Mouse (Mus musculus): ENCODE data around the gene Zfp648. TPM values are rescaled to one million over a fixed set of nuclear protein-coding genes. Genes with fewer than 3 reads are reported as not detected.
A peak's percentile ranks its signal among the peaks of the same experiment; 100 is the strongest.

The Zfp648 gene
- total and polyA plus RNA-seq, 2 experiments from 2014 or later: 0.75 TPM; not detected in 1

- WGBS: 50% methylated on average over 6 of the region's 6 CpGs
- DNase-seq (ENCODE audit: low spot score): no peak
These were observed 33.3 kb upstream of the Zfp648 start for GRCm38 (mm10) chr1:154167696-154168095.

DNA sequence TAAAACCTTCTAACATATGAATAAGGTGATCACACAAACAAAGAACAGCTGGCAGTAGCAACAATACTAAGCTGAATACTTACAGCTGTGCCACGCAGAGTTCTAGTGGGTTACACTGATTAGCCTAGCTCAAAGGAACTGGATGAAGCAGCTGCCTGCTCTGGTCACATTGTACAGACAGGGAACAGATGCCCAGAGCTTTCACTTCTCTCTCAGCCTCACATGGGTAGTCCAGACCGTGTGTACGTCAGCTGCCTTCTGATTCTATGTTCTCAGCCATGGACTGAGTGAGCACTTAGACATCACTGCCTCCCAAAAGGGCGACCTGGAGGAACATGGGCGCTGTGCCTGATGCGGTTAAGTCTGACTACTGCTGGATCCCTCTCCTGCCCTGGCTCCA, 25.7 kb upstream of the Zfp648 start:
- ATAC-seq (ENCODE audit: low FRiP score) (no peak), DNase-seq (ENCODE audit: low spot score) (no peak)
- H3K4me1 ChIP-seq (ENCODE audit: insufficient read depth, low read length): no peaks in the 10 kb centered on the region
- 78% methylated on average over 6 of the region's 6 CpGs for WGBS
- H3K27me3 ChIP-seq (ENCODE audit: insufficient read depth, low read length): no peaks in the 10 kb centered on the region
- H3K9ac ChIP-seq (replicated peaks; ENCODE audit: low read length, poor library complexity, severe bottlenecking): no peak overlapping the region
- no peak overlapping the region for H3K4me3 ChIP-seq (ENCODE audit: low read depth, low read length)
- no peak overlapping the region for H3K27ac ChIP-seq (ENCODE audit: low read depth, low read length)
- H3K9me3 ChIP-seq (ENCODE audit: low read length): no peaks in the 10 kb centered on the region
- no peak overlapping the region for H3K4me2 ChIP-seq (ENCODE audit: low read depth, low read length, poor library complexity, severe bottlenecking)
- H3K36me3 ChIP-seq (ENCODE audit: insufficient read depth, low read length): no peaks in the 10 kb centered on the region
- no peak for TF ChIP-seq CTCF (IDR thresholded peaks at IDR 0.05)

More at GRCm38 (mm10) chr1:154167696-154168095, 33.3 kb upstream of the Zfp648 start:
- Histone ChIP-seq H3K27ac (ENCODE audit: low read depth, low read length) (no peak overlapping the region), H3K9me3 (ENCODE audit: low read length) (0 out of 2 replicates have a peak, but pooled peaks cover 5% of the 10 kb centered on the region), H3K27me3 (ENCODE audit: insufficient read depth, low read length) (no peaks in the 10 kb centered on the region), H3K9ac (replicated peaks; ENCODE audit: low read length, poor library complexity, severe bottlenecking) (no peak overlapping the region), H3K36me3 (ENCODE audit: insufficient read depth, low read length) (no peaks in the 10 kb centered on the region), H3K4me2 (ENCODE audit: low read depth, low read length, poor library complexity, severe bottlenecking) (no peak overlapping the region), H3K4me3 (ENCODE audit: low read depth, low read length) (no peak overlapping the region), H3K4me1 (ENCODE audit: insufficient read depth, low read length) (no peaks in the 10 kb centered on the region)
- ATAC-seq (ENCODE audit: low FRiP score): 0 out of 2 replicates have a peak, but pooled peaks have one; percentile 41
- TF ChIP-seq CTCF (IDR thresholded peaks at IDR 0.05): no peak

- Histone ChIP-seq H3K27ac (ENCODE audit: low read depth, low read length) (no peak overlapping the region), H3K27me3 (ENCODE audit: insufficient read depth, low read length) (no peaks in the 10 kb centered on the region), H3K36me3 (ENCODE audit: insufficient read depth, low read length) (no peaks in the 10 kb centered on the region), H3K4me3 (ENCODE audit: low read depth, low read length) (no peak overlapping the region), H3K4me2 (ENCODE audit: low read depth, low read length, poor library complexity, severe bottlenecking) (no peak overlapping the region), H3K9me3 (ENCODE audit: low read length) (no peaks in the 10 kb centered on the region), H3K4me1 (ENCODE audit: insufficient read depth, low read length) (no peaks in the 10 kb centered on the region), H3K9ac (replicated peaks; ENCODE audit: low read length, poor library complexity, severe bottlenecking) (no peak overlapping the region)
- 92% methylated on average over 4 of the region's 4 CpGs for WGBS
- DNase-seq (ENCODE audit: low spot score) (no peak), ATAC-seq (ENCODE audit: low FRiP score) (no peak)
- no peak for TF ChIP-seq CTCF (IDR thresholded peaks at IDR 0.05)
These were observed 23.2 kb upstream of the Zfp648 start for GRCm38 (mm10) chr1:154177781-154178180.

DNA sequence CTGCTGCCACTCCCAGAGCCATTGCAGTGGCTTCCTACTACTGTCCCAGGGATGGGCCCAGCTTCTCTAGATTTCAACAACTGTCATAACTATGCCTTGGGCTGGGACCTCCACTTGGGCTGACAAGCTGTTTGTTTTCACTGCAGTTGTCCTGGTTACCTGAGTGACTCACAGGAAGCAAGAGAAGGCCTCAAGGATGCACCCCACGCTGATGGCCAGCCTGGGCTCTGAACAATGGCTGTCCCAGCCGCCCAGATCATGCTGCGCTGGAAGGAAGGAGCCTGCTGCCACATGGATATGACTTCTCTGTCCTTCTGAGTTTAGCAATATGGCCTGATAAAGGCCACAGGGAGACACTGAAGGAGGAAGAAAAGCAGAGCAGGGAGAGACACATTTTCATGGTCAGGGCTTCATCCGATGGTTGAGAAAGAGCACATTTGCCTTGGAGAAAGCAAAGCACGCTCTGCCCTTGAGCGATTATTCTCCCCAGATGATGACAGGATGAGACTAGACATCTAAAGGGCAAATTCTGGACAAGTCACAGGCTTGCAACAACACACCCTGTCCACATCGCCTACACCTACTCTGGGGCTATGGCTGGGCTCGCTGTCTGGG, 22.3 kb upstream of the Zfp648 start:
- H3K9ac ChIP-seq (replicated peaks; ENCODE audit: low read length, poor library complexity, severe bottlenecking): 0 out of 2 replicates have a peak overlapping the region, but pooled peaks have one; percentile 8
- H3K36me3 ChIP-seq (ENCODE audit: insufficient read depth, low read length): no peaks in the 10 kb centered on the region
- WGBS: 87% methylated on average over 8 of the region's 8 CpGs
- H3K4me1 ChIP-seq (ENCODE audit: insufficient read depth, low read length): no peaks in the 10 kb centered on the region
- no peaks in the 10 kb centered on the region for H3K27me3 ChIP-seq (ENCODE audit: insufficient read depth, low read length)
- no peak overlapping the region for H3K27ac ChIP-seq (ENCODE audit: low read depth, low read length)
- H3K9me3 ChIP-seq (ENCODE audit: low read length): no peaks in the 10 kb centered on the region
- ATAC-seq (ENCODE audit: low FRiP score): no peak
- no peak overlapping the region for H3K4me2 ChIP-seq (ENCODE audit: low read depth, low read length, poor library complexity, severe bottlenecking)
- no peak for DNase-seq (ENCODE audit: low spot score)
- no peak overlapping the region for H3K4me3 ChIP-seq (ENCODE audit: low read depth, low read length)
- TF ChIP-seq CTCF (IDR thresholded peaks at IDR 0.05): no peak

- Histone ChIP-seq H3K9ac (replicated peaks; ENCODE audit: low read length, poor library complexity, severe bottlenecking) (no peak overlapping the region), H3K4me3 (ENCODE audit: low read depth, low read length) (no peak overlapping the region), H3K4me1 (ENCODE audit: insufficient read depth, low read length) (no peaks in the 10 kb centered on the region), H3K27me3 (ENCODE audit: insufficient read depth, low read length) (no peaks in the 10 kb centered on the region), H3K36me3 (ENCODE audit: insufficient read depth, low read length) (no peaks in the 10 kb centered on the region), H3K27ac (ENCODE audit: low read depth, low read length) (no peak overlapping the region), H3K4me2 (ENCODE audit: low read depth, low read length, poor library complexity, severe bottlenecking) (no peak overlapping the region), H3K9me3 (ENCODE audit: low read length) (no peaks in the 10 kb centered on the region)
- ATAC-seq (ENCODE audit: low FRiP score) (peak; percentile 91), DNase-seq (ENCODE audit: low spot score) (peak; percentile 91)
- TF ChIP-seq CTCF (IDR thresholded peaks at IDR 0.05): peak; percentile 94
- WGBS: 18% methylated on average over 2 of the region's 2 CpGs
These were observed 20.0 kb upstream of the Zfp648 start for GRCm38 (mm10) chr1:154180952-154181351.

- 73% methylated on average over 6 of the region's 6 CpGs for WGBS
- no peak overlapping the region for H3K4me3 ChIP-seq (ENCODE audit: low read depth, low read length)
- ATAC-seq (ENCODE audit: low FRiP score): no peak
These were observed 18.5 kb upstream of the Zfp648 start for GRCm38 (mm10) chr1:154182396-154183076.

More at GRCm38 (mm10) chr1:154182396-154183076, 18.5 kb upstream of the Zfp648 start:
- Histone ChIP-seq H3K9me3 (ENCODE audit: low read length) (no peaks in the 10 kb centered on the region), H3K27ac (ENCODE audit: low read depth, low read length) (no peak overlapping the region), H3K36me3 (ENCODE audit: insufficient read depth, low read length) (no peaks in the 10 kb centered on the region), H3K4me2 (ENCODE audit: low read depth, low read length, poor library complexity, severe bottlenecking) (no peak overlapping the region), H3K4me1 (ENCODE audit: insufficient read depth, low read length) (no peaks in the 10 kb centered on the region), H3K9ac (replicated peaks; ENCODE audit: low read length, poor library complexity, severe bottlenecking) (no peak overlapping the region), H3K27me3 (ENCODE audit: insufficient read depth, low read length) (no peaks in the 10 kb centered on the region)
- no peak for DNase-seq (ENCODE audit: low spot score)
- peak; percentile 69 for TF ChIP-seq CTCF (IDR thresholded peaks at IDR 0.05)
